Mouse (Mus musculus) spleen, adult 2 months (tissue): Measurements from ENCODE around the gene Atp6v0a1. TPM values are rescaled to one million over a fixed set of nuclear protein-coding genes. Genes with fewer than 3 reads are reported as not detected.

ENCODE experiments used
- DNase-seq, 2 experiments: peaks; one replicate each; pipeline versions ENCODE4 v3.0.0 to v3.0.0-alpha.2; 2012 to 2021; ENCODE audit warnings: low spot score in 2 of 2, low read depth in 1 of 2
- H3K27ac ChIP-seq: fragments of 200-500 bp; 2 replicates; pipeline ENCODE4 v1.5.1; 2012; ENCODE audit warnings: low read length, inconsistent platforms; ENCODE audit not compliant: insufficient read depth
- H3K27me3 ChIP-seq: fragments of 200-500 bp; 2 replicates; pipeline ENCODE4 v1.6.1; 2012; ENCODE audit warnings: mild to moderate bottlenecking, moderate library complexity, low read length, inconsistent platforms; ENCODE audit not compliant: control insufficient read depth, insufficient read depth
- H3K36me3 ChIP-seq: fragments of 200-500 bp; 2 replicates; pipeline ENCODE4 v1.6.1; 2012; ENCODE audit warnings: mild to moderate bottlenecking, low read length, inconsistent platforms; ENCODE audit not compliant: control insufficient read depth, insufficient read depth
- H3K4me1 ChIP-seq: fragments of 200-500 bp; 2 replicates; pipeline ENCODE4 v1.6.1; 2011; ENCODE audit warnings: inconsistent platforms; ENCODE audit not compliant: control insufficient read depth, insufficient read depth, insufficient read length
- H3K4me3 ChIP-seq: fragments of 200-500 bp; 2 replicates; pipeline ENCODE4 v1.5.1; 2011; ENCODE audit warnings: mild to moderate bottlenecking, inconsistent platforms; ENCODE audit not compliant: insufficient read depth, insufficient read length; ENCODE audit errors: extremely low read depth
- CTCF ChIP-seq: fragments of 200-500 bp; IDR thresholded peaks from 2 replicates; pipeline ENCODE4 v1.5.1; 2011; ENCODE audit warnings: mild to moderate bottlenecking, inconsistent platforms; ENCODE audit not compliant: insufficient read depth, insufficient read length, insufficient replicate concordance; ENCODE audit errors: extremely low read depth
- POLR2A ChIP-seq: fragments of 200-500 bp; IDR thresholded peaks from 2 replicates; pipeline ENCODE4 v1.6.1; 2011; ENCODE audit warnings: low read depth, low read length, inconsistent platforms
- WGBS: fragments of 180-500 bp; shearing (Covaris S2); methylation state at CpG from one replicate; pipeline ENCODE4 v1.1.7; 2018; 5-methylcytosine and 5-hydroxymethylcytosine counted together
- polyA plus RNA-seq: library from polyadenylated mRNA; depleted of rRNA; stranded (reverse); fragments of >200 nt; gene quantifications from 2 replicates; pipeline ENCODE4 v1.2.3, GENCODE M21; 2012

The Atp6v0a1 gene
- polyA plus RNA-seq, 1 experiment, result 41.8 TPM

- H3K4me1 ChIP-seq, result peaks cover 8% of the 10 kb centered on the region
- no peak for TF ChIP-seq POLR2A
- no peak for TF ChIP-seq CTCF
- H3K36me3 ChIP-seq, result no peaks in the 10 kb centered on the region
- DNase-seq, result no peak
- peak overlapping the region; percentile 17 for H3K27ac ChIP-seq
- peaks cover 18% of the 10 kb centered on the region for H3K27me3 ChIP-seq
- WGBS, result 1% methylated on average over 65 of the region's 65 CpGs
- H3K4me3 ChIP-seq, result peak overlapping the region; percentile 54
These were observed 39.3 kb upstream of the Atp6v0a1 start for GRCm38 (mm10) chr11:100969744-100970556.

- Histone ChIP-seq H3K36me3 (no peaks in the 10 kb centered on the region), H3K27ac (peak within 1 kb of the TSS; percentile 17), H3K4me1 (peaks cover 8% of the 10 kb centered on the region), H3K27me3 (peaks cover 18% of the 10 kb centered on the region), H3K4me3 (peak within 1 kb of the TSS; percentile 54; the same call in 1 of the 2 replicates)
- peak in 1 of 2 experiments; percentile 39 for DNase-seq
- TF ChIP-seq POLR2A (no peak; the same call in 1 of the 2 replicates), CTCF (no peak)
- WGBS, result 11% methylated on average over 20 of the region's 20 CpGs
These were observed 38.7 kb upstream of the Atp6v0a1 start, which contains the start of gene Cavin1 for GRCm38 (mm10) chr11:100970557-100970937. Cavin1 (minus strand) TSS chr11:100970887.

- 86% methylated on average over 10 of the region's 10 CpGs for WGBS
- no peak for TF ChIP-seq CTCF
- no peak for TF ChIP-seq POLR2A
- Histone ChIP-seq H3K4me3 (no peak overlapping the region), H3K36me3 (no peaks in the 10 kb centered on the region), H3K4me1 (peaks cover 8% of the 10 kb centered on the region), H3K27me3 (peaks cover 18% of the 10 kb centered on the region), H3K27ac (no peak overlapping the region)
- DNase-seq, result no peak
These were observed 37.8 kb upstream of the Atp6v0a1 start for GRCm38 (mm10) chr11:100971455-100971854.

- H3K27me3 ChIP-seq, result peaks cover 18% of the 10 kb centered on the region
- 92% methylated on average over 7 of the region's 7 CpGs for WGBS
These were observed 36.0 kb upstream of the Atp6v0a1 start for GRCm38 (mm10) chr11:100973245-100973644.

GRCm38 (mm10) chr11:100974381-100974970 is 34.8 kb upstream of the Atp6v0a1 start:
- H3K27ac ChIP-seq, result no peak overlapping the region
- 75% methylated on average over 14 of the region's 14 CpGs for WGBS
- no peak for DNase-seq
- peaks cover 3% of the 10 kb centered on the region for H3K4me1 ChIP-seq
- no peak for TF ChIP-seq POLR2A
- no peak for TF ChIP-seq CTCF
- no peak overlapping the region for H3K4me3 ChIP-seq
- no peaks in the 10 kb centered on the region for H3K36me3 ChIP-seq
- H3K27me3 ChIP-seq, result peaks cover 13% of the 10 kb centered on the region

More at GRCm38 (mm10) chr11:100973245-100973644, 36.0 kb upstream of the Atp6v0a1 start:
- no peak for TF ChIP-seq CTCF
- TF ChIP-seq POLR2A, result no peak
- H3K4me1 ChIP-seq, result peaks cover 8% of the 10 kb centered on the region
- H3K4me3 ChIP-seq, result no peak overlapping the region
- H3K36me3 ChIP-seq, result no peaks in the 10 kb centered on the region
- no peak for DNase-seq
- no peak overlapping the region for H3K27ac ChIP-seq

- H3K4me1 ChIP-seq, result no peaks in the 10 kb centered on the region
- peaks cover 5% of the 10 kb centered on the region for H3K27me3 ChIP-seq
- TF ChIP-seq POLR2A, result no peak
- no peak for TF ChIP-seq CTCF
- no peak for DNase-seq
- H3K27ac ChIP-seq, result no peak overlapping the region
- H3K36me3 ChIP-seq, result no peaks in the 10 kb centered on the region
- no peak overlapping the region for H3K4me3 ChIP-seq
- WGBS, result 83% methylated on average over 7 of the region's 7 CpGs
These were observed 34.0 kb upstream of the Atp6v0a1 start for GRCm38 (mm10) chr11:100975241-100975640.

- Histone ChIP-seq H3K36me3 (no peaks in the 10 kb centered on the region), H3K27me3 (0 out of 2 replicates have a peak, but pooled peaks cover 1% of the 10 kb centered on the region), H3K4me1 (no peaks in the 10 kb centered on the region; the same call in 1 of the 2 replicates), H3K4me3 (no peak overlapping the region), H3K27ac (no peak overlapping the region)
- DNase-seq, result no peak
- TF ChIP-seq POLR2A (no peak), CTCF (no peak)
- WGBS, result 82% methylated on average over 8 of the region's 8 CpGs
These were observed 29.4 kb upstream of the Atp6v0a1 start for GRCm38 (mm10) chr11:100979887-100980286.
